Mouse (Mus musculus): ENCODE data around the gene Pdss1.

- TF ChIP-seq POLR2A (IDR thresholded peaks at IDR 0.05; ENCODE audit: borderline replicate concordance, insufficient read depth, low read length) = no peak
- no peak for TF ChIP-seq CTCF (IDR thresholded peaks at IDR 0.05; ENCODE audit: borderline replicate concordance, insufficient read depth, low read depth, low read length)
Observed at GRCm38 (mm10) chr2:22955914-22956313, 60.6 kb downstream of the Pdss1 start.
